Mouse (Mus musculus) cerebellum, postnatal 36 days (tissue): ENCODE results near the gene Wdr59.

Source experiments
- DNase-seq, 2 experiments: peaks; one replicate each; pipeline ENCODE4 v3.0.0; 2021 to 2022; ENCODE audit warnings: mixed read lengths in 2 of 2

Gene Wdr59

GRCm38 (mm10) chr8:111521713-111522429, at the start of gene Wdr59:
Wdr59 (minus strand) TSS chr8:111522092.
- DNase-seq, result peak; percentile 98

GRCm38 (mm10) chr8:111571661-111572060, 49.8 kb upstream of the Wdr59 start:
- DNase-seq, result no peak

- no peak for DNase-seq
Measured at GRCm38 (mm10) chr8:111570432-111570831, 48.5 kb upstream of the Wdr59 start.

GRCm38 (mm10) chr8:111569926-111570325, 48.0 kb upstream of the Wdr59 start:
- no peak for DNase-seq

- no peak for DNase-seq
Measured at GRCm38 (mm10) chr8:111568029-111568428, 46.1 kb upstream of the Wdr59 start.

- peak; percentile 57 to 60 for DNase-seq
Measured at GRCm38 (mm10) chr8:111567571-111567970, 45.7 kb upstream of the Wdr59 start.

- DNase-seq, result no peak
Measured at GRCm38 (mm10) chr8:111566326-111566725, 44.4 kb upstream of the Wdr59 start.

- no peak for DNase-seq
Measured at GRCm38 (mm10) chr8:111565784-111566191, 43.9 kb upstream of the Wdr59 start.

- DNase-seq, result no peak
Measured at GRCm38 (mm10) chr8:111564093-111564492, 42.2 kb upstream of the Wdr59 start.

- DNase-seq, result no peak
Measured at GRCm38 (mm10) chr8:111563687-111564086, 41.8 kb upstream of the Wdr59 start.

GRCm38 (mm10) chr8:111563075-111563474, 41.2 kb upstream of the Wdr59 start:
- no peak for DNase-seq

GRCm38 (mm10) chr8:111562274-111562803, 40.4 kb upstream of the Wdr59 start:
- DNase-seq, result no peak

- DNase-seq, result no peak
Measured at GRCm38 (mm10) chr8:111561824-111562223, 39.9 kb upstream of the Wdr59 start.

- DNase-seq, result no peak
Measured at GRCm38 (mm10) chr8:111551511-111552130, 29.7 kb upstream of the Wdr59 start.

GRCm38 (mm10) chr8:111550002-111550870, 28.3 kb upstream of the Wdr59 start:
- no peak for DNase-seq

GRCm38 (mm10) chr8:111548201-111548600, 26.3 kb upstream of the Wdr59 start:
- DNase-seq, result no peak

- DNase-seq, result no peak
Measured at GRCm38 (mm10) chr8:111547144-111547543, 25.3 kb upstream of the Wdr59 start.

GRCm38 (mm10) chr8:111545406-111546156, 23.7 kb upstream of the Wdr59 start:
- DNase-seq, result no peak

- DNase-seq, result no peak
Measured at GRCm38 (mm10) chr8:111543712-111544380, 22.0 kb upstream of the Wdr59 start.

GRCm38 (mm10) chr8:111539422-111540076, 17.7 kb upstream of the Wdr59 start:
- no peak for DNase-seq

GRCm38 (mm10) chr8:111538194-111538593, 16.3 kb upstream of the Wdr59 start:
- DNase-seq, result peak; percentile 22 to 35
